Mouse (Mus musculus) G1E (cell line): ENCODE results near the gene Cryzl2.

ENCODE experiments used
- CTCF ChIP-seq: IDR thresholded peaks from 2 replicates; pipeline ENCODE4 v1.5.1; 2012; ENCODE audit warnings: low read depth, low read length, inconsistent platforms, mixed read lengths
- GATA1 ChIP-seq: IDR thresholded peaks from 2 replicates; pipeline ENCODE4 v1.6.1; 2012; ENCODE audit warnings: borderline replicate concordance, low read length, inconsistent platforms, mixed read lengths
- TAL1 ChIP-seq: conservative IDR thresholded peaks from 2 replicates; pipeline ENCODE4 v1.6.1; 2012; ENCODE audit warnings: low read depth, low read length, inconsistent platforms, mixed read lengths

- no peak for TF ChIP-seq CTCF
- TF ChIP-seq GATA1 = no peak
- no peak for TF ChIP-seq TAL1
Observed at GRCm38 (mm10) chr1:157532826-157533460, 74.6 kb downstream of the Cryzl2 start.
